In genomic region chr13:75770744-75771143, GRCm38 (mm10) we compare ENCODE assay signal across 16 mouse cellular contexts.
"Had no signal": no experiment of that assay in that cellular context is flagged by ENCODE, and none has a peak within 500 bp of the region (broad histone marks: within the 10 kb centered on the region; RNA-seq: fewer than 3 reads in every experiment).

No protein-coding gene starts in this region.

- H3K27ac ChIP-seq: neural tube, embryonic 13.5 days; neural tube, embryonic 15.5 days; stomach, embryonic 15.5 days; stomach, postnatal 0 days had no signal

- H3K9ac ChIP-seq: neural tube, embryonic 13.5 days; neural tube, embryonic 15.5 days; stomach, embryonic 15.5 days had no signal

- DNase-seq: retina, postnatal 1 day; right cerebral cortex, adult 18-20 months; right cerebral cortex, postnatal 14 days; right cerebral cortex, postnatal 25 days; right cerebral cortex, postnatal 4 days; spleen, adult 18-20 months; thymus, adult 18-20 months; thymus, adult 2 months; thymus, postnatal 14 days; thymus, postnatal 25 days; thymus, postnatal 36 days; thymus, postnatal 4 days had no signal

- H3K4me3 ChIP-seq: neural tube, embryonic 13.5 days; neural tube, embryonic 15.5 days; stomach, embryonic 15.5 days had no signal

- H3K4me2 ChIP-seq: neural tube, embryonic 13.5 days; neural tube, embryonic 15.5 days; stomach, embryonic 15.5 days had no signal

- H3K27me3 ChIP-seq: neural tube, embryonic 13.5 days; neural tube, embryonic 15.5 days; stomach, embryonic 15.5 days had no signal

- H3K36me3 ChIP-seq: neural tube, embryonic 13.5 days; neural tube, embryonic 15.5 days had no signal

- H3K9me3 ChIP-seq: neural tube, embryonic 13.5 days; neural tube, embryonic 15.5 days; stomach, embryonic 15.5 days had no signal

- H3K4me1 ChIP-seq: neural tube, embryonic 15.5 days; stomach, embryonic 15.5 days had no signal
